Comparison of ENCODE assay signal across 15 mouse cellular contexts in the genomic region with DNA sequence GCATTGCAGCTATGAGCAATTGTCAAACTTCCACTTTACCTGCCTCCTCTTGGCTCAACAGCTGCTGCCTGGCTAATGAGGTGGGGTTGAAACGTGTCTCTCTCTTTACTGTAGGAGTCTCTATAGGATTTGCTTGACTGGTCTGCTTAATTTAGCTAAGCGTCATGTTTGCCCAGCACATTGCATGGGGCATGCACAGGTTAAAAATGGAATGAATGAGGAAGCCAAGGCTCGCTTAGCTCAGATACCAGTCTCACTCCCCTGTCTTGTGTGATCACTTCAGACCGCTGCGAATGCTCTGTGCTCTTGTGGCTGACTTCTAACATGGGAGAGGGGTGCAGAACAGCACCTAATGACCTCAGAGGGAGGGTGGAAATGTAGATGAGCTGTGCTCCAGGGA.
"Had no signal": no experiment of that assay in that cellular context is flagged by ENCODE, and none has a peak within 500 bp of the region (broad histone marks: within the 10 kb centered on the region; RNA-seq: fewer than 3 reads in every experiment).

No protein-coding gene starts in this region.

- H3K9ac ChIP-seq: liver, embryonic 15.5 days; midbrain, embryonic 15.5 days; neural tube, embryonic 13.5 days; stomach, embryonic 15.5 days had no signal

- H3K27ac ChIP-seq: liver, embryonic 15.5 days; midbrain, embryonic 10.5 days; midbrain, embryonic 15.5 days; neural tube, embryonic 13.5 days; stomach, embryonic 15.5 days had no signal

- ATAC-seq: lung, postnatal 0 days; midbrain, embryonic 15.5 days had no signal

- H3K27me3 ChIP-seq: liver, embryonic 15.5 days; midbrain, embryonic 15.5 days; neural tube, embryonic 13.5 days; stomach, embryonic 15.5 days had no signal

- H3K4me3 ChIP-seq: liver, embryonic 15.5 days; midbrain, embryonic 10.5 days; midbrain, embryonic 15.5 days; neural tube, embryonic 13.5 days; stomach, embryonic 15.5 days had no signal

- H3K4me2 ChIP-seq: liver, embryonic 11.5 days; liver, embryonic 15.5 days; midbrain, embryonic 15.5 days; neural tube, embryonic 13.5 days; stomach, embryonic 15.5 days had no signal

- DNase-seq: kidney, postnatal 10 days; left cerebral cortex, postnatal 4 days; lung, adult 2 months; lung, postnatal 36 days; right cerebral cortex, adult 18-20 months; right cerebral cortex, postnatal 25 days; thymus, adult 2 months; thymus, postnatal 25 days had no signal

- H3K4me1 ChIP-seq: liver, embryonic 15.5 days had no signal

- H3K9me3 ChIP-seq: liver, embryonic 15.5 days; midbrain, embryonic 10.5 days; midbrain, embryonic 15.5 days; neural tube, embryonic 13.5 days; stomach, embryonic 15.5 days had no signal

- H3K36me3 ChIP-seq: liver, embryonic 15.5 days; midbrain, embryonic 10.5 days; midbrain, embryonic 15.5 days; neural tube, embryonic 13.5 days; stomach, embryonic 15.5 days had no signal
